Mouse (Mus musculus): Measurements from ENCODE around the gene Ube2e1. TPM values are rescaled to one million over a fixed set of nuclear protein-coding genes. Genes with fewer than 3 reads are reported as not detected.

Gene Ube2e1
- polyA plus RNA-seq, 1 experiment from 2014 or later: 79.6 TPM

- DNase-seq (ENCODE audit: low spot score) (no peak), ATAC-seq (ENCODE audit: low FRiP score) (no peak)
- H3K4me1 ChIP-seq (replicated peaks; ENCODE audit: control insufficient read depth, insufficient read depth, low read length): no peaks in the 10 kb centered on the region
- 63% methylated on average over 2 of the region's 2 CpGs for WGBS
- no peaks in the 10 kb centered on the region for H3K9me3 ChIP-seq (ENCODE audit: control insufficient read depth, low read length)
- no peak overlapping the region for H3K27ac ChIP-seq
- no peak overlapping the region for H3K9ac ChIP-seq
- no peak overlapping the region for H3K4me3 ChIP-seq (replicated peaks; ENCODE audit: low read length)
- no peaks in the 10 kb centered on the region for H3K27me3 ChIP-seq (ENCODE audit: control insufficient read depth, insufficient read depth, low read length)
- no peaks in the 10 kb centered on the region for H3K36me3 ChIP-seq (replicated peaks; ENCODE audit: control insufficient read depth, insufficient read depth)
- H3K4me2 ChIP-seq (replicated peaks): no peak overlapping the region
These were observed 24.8 kb upstream of the Ube2e1 start for GRCm38 (mm10) chr14:18356442-18356841.

GRCm38 (mm10) chr14:18355514-18356190 is 24.0 kb upstream of the Ube2e1 start:
- Histone ChIP-seq H3K9ac (no peak overlapping the region), H3K4me1 (replicated peaks; ENCODE audit: control insufficient read depth, insufficient read depth, low read length) (no peaks in the 10 kb centered on the region), H3K4me3 (replicated peaks; ENCODE audit: low read length) (no peak overlapping the region), H3K4me2 (replicated peaks) (no peak overlapping the region), H3K27me3 (ENCODE audit: control insufficient read depth, insufficient read depth, low read length) (no peaks in the 10 kb centered on the region), H3K9me3 (ENCODE audit: control insufficient read depth, low read length) (no peaks in the 10 kb centered on the region), H3K36me3 (replicated peaks; ENCODE audit: control insufficient read depth, insufficient read depth) (no peaks in the 10 kb centered on the region), H3K27ac (no peak overlapping the region)
- 85% methylated on average over 6 of the region's 6 CpGs for WGBS
- DNase-seq (ENCODE audit: low spot score): no peak
- ATAC-seq (ENCODE audit: low FRiP score): no peak

DNA sequence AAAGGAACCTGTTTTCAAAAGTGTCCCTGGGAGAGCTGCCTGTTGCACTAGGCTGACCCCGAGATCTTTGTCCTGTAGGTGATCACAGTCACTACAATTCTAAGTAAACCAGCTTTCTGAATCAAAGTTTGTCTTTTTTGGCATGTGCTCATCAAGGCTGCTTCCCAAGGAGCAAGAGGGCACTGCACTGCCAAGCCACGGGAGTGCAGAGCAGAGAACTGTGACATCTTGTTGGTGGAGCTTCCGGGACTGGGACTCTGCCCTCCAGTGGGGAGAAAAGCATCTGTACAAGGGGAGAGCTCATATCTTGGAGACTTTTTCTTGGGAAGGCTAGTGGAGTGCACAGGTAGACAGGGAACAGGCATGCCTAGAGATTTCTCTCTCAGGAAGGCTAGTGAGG is 21.9 kb upstream of the Ube2e1 start:
- Histone ChIP-seq H3K36me3 (replicated peaks; ENCODE audit: control insufficient read depth, insufficient read depth) (no peaks in the 10 kb centered on the region), H3K27me3 (ENCODE audit: control insufficient read depth, insufficient read depth, low read length) (no peaks in the 10 kb centered on the region), H3K4me3 (replicated peaks; ENCODE audit: low read length) (no peak overlapping the region), H3K9me3 (ENCODE audit: control insufficient read depth, low read length) (no peaks in the 10 kb centered on the region), H3K4me1 (replicated peaks; ENCODE audit: control insufficient read depth, insufficient read depth, low read length) (no peaks in the 10 kb centered on the region), H3K4me2 (replicated peaks) (no peak overlapping the region), H3K27ac (no peak overlapping the region), H3K9ac (no peak overlapping the region)
- DNase-seq (ENCODE audit: low spot score) (no peak), ATAC-seq (ENCODE audit: low FRiP score) (no peak)
- 57% methylated on average over 3 of the region's 3 CpGs for WGBS

GRCm38 (mm10) chr14:18352934-18353333 is 21.3 kb upstream of the Ube2e1 start:
- no peak overlapping the region for H3K27ac ChIP-seq
- 75% methylated on average over 3 of the region's 3 CpGs for WGBS
- no peaks in the 10 kb centered on the region for H3K4me1 ChIP-seq (replicated peaks; ENCODE audit: control insufficient read depth, insufficient read depth, low read length)
- H3K36me3 ChIP-seq (replicated peaks; ENCODE audit: control insufficient read depth, insufficient read depth): no peaks in the 10 kb centered on the region
- no peak overlapping the region for H3K9ac ChIP-seq
- no peaks in the 10 kb centered on the region for H3K27me3 ChIP-seq (ENCODE audit: control insufficient read depth, insufficient read depth, low read length)
- no peak overlapping the region for H3K4me3 ChIP-seq (replicated peaks; ENCODE audit: low read length)
- no peaks in the 10 kb centered on the region for H3K9me3 ChIP-seq (ENCODE audit: control insufficient read depth, low read length)
- ATAC-seq (ENCODE audit: low FRiP score) (no peak), DNase-seq (ENCODE audit: low spot score) (no peak)
- no peak overlapping the region for H3K4me2 ChIP-seq (replicated peaks)

- Histone ChIP-seq H3K9me3 (ENCODE audit: control insufficient read depth, low read length) (no peaks in the 10 kb centered on the region), H3K4me2 (replicated peaks) (no peak overlapping the region), H3K27ac (no peak overlapping the region), H3K4me1 (replicated peaks; ENCODE audit: control insufficient read depth, insufficient read depth, low read length) (no peaks in the 10 kb centered on the region), H3K36me3 (replicated peaks; ENCODE audit: control insufficient read depth, insufficient read depth) (no peaks in the 10 kb centered on the region), H3K9ac (no peak overlapping the region), H3K4me3 (replicated peaks; ENCODE audit: low read length) (no peak overlapping the region), H3K27me3 (ENCODE audit: control insufficient read depth, insufficient read depth, low read length) (no peaks in the 10 kb centered on the region)
- ATAC-seq (ENCODE audit: low FRiP score) (no peak), DNase-seq (ENCODE audit: low spot score) (no peak)
- 93% methylated on average over 1 of the region's 1 CpGs for WGBS
These were observed 19.0 kb upstream of the Ube2e1 start for GRCm38 (mm10) chr14:18350680-18351079.

- H3K9me3 ChIP-seq (ENCODE audit: control insufficient read depth, low read length): no peaks in the 10 kb centered on the region
- no peaks in the 10 kb centered on the region for H3K4me1 ChIP-seq (replicated peaks; ENCODE audit: control insufficient read depth, insufficient read depth, low read length)
- 67% methylated on average over 5 of the region's 5 CpGs for WGBS
- H3K4me2 ChIP-seq (replicated peaks): no peak overlapping the region
- H3K27ac ChIP-seq: no peak overlapping the region
- H3K9ac ChIP-seq: no peak overlapping the region
- ATAC-seq (ENCODE audit: low FRiP score) (no peak), DNase-seq (ENCODE audit: low spot score) (no peak)
- H3K36me3 ChIP-seq (replicated peaks; ENCODE audit: control insufficient read depth, insufficient read depth): no peaks in the 10 kb centered on the region
- H3K27me3 ChIP-seq (ENCODE audit: control insufficient read depth, insufficient read depth, low read length): no peaks in the 10 kb centered on the region
- H3K4me3 ChIP-seq (replicated peaks; ENCODE audit: low read length): no peak overlapping the region
These were observed 18.2 kb upstream of the Ube2e1 start for GRCm38 (mm10) chr14:18349871-18350270.

GRCm38 (mm10) chr14:18343589-18343988 is 11.9 kb upstream of the Ube2e1 start:
- H3K4me1 ChIP-seq (replicated peaks; ENCODE audit: control insufficient read depth, insufficient read depth, low read length): no peaks in the 10 kb centered on the region
- WGBS: 81% methylated on average over 4 of the region's 4 CpGs
- no peak for DNase-seq (ENCODE audit: low spot score)
- no peak overlapping the region for H3K9ac ChIP-seq
- H3K9me3 ChIP-seq (ENCODE audit: control insufficient read depth, low read length): no peaks in the 10 kb centered on the region
- no peak for ATAC-seq (ENCODE audit: low FRiP score)
- no peak overlapping the region for H3K4me3 ChIP-seq (replicated peaks; ENCODE audit: low read length)
- H3K36me3 ChIP-seq (replicated peaks; ENCODE audit: control insufficient read depth, insufficient read depth): no peaks in the 10 kb centered on the region
- no peak overlapping the region for H3K27ac ChIP-seq
- no peak overlapping the region for H3K4me2 ChIP-seq (replicated peaks)
- H3K27me3 ChIP-seq (ENCODE audit: control insufficient read depth, insufficient read depth, low read length): no peaks in the 10 kb centered on the region

- ATAC-seq (ENCODE audit: low FRiP score) (no peak), DNase-seq (ENCODE audit: low spot score) (no peak)
- no peaks in the 10 kb centered on the region for H3K9me3 ChIP-seq (ENCODE audit: control insufficient read depth, low read length)
- H3K27me3 ChIP-seq (ENCODE audit: control insufficient read depth, insufficient read depth, low read length): no peaks in the 10 kb centered on the region
- no peaks in the 10 kb centered on the region for H3K4me1 ChIP-seq (replicated peaks; ENCODE audit: control insufficient read depth, insufficient read depth, low read length)
- 80% methylated on average over 2 of the region's 2 CpGs for WGBS
- no peak overlapping the region for H3K27ac ChIP-seq
- H3K36me3 ChIP-seq (replicated peaks; ENCODE audit: control insufficient read depth, insufficient read depth): no peaks in the 10 kb centered on the region
- no peak overlapping the region for H3K4me3 ChIP-seq (replicated peaks; ENCODE audit: low read length)
- H3K9ac ChIP-seq: no peak overlapping the region
- H3K4me2 ChIP-seq (replicated peaks): no peak overlapping the region
These were observed 11.1 kb upstream of the Ube2e1 start for GRCm38 (mm10) chr14:18342749-18343148.

GRCm38 (mm10) chr14:18341088-18341487 is 9.4 kb upstream of the Ube2e1 start:
- H3K4me1 ChIP-seq (replicated peaks; ENCODE audit: control insufficient read depth, insufficient read depth, low read length): no peaks in the 10 kb centered on the region
- H3K4me2 ChIP-seq (replicated peaks): no peak overlapping the region
- no peaks in the 10 kb centered on the region for H3K9me3 ChIP-seq (ENCODE audit: control insufficient read depth, low read length)
- WGBS: 73% methylated on average over 3 of the region's 3 CpGs
- H3K4me3 ChIP-seq (replicated peaks; ENCODE audit: low read length): no peak overlapping the region
- H3K27ac ChIP-seq: no peak overlapping the region
- no peaks in the 10 kb centered on the region for H3K36me3 ChIP-seq (replicated peaks; ENCODE audit: control insufficient read depth, insufficient read depth)
- ATAC-seq (ENCODE audit: low FRiP score) (no peak), DNase-seq (ENCODE audit: low spot score) (no peak)
- no peak overlapping the region for H3K9ac ChIP-seq
- no peaks in the 10 kb centered on the region for H3K27me3 ChIP-seq (ENCODE audit: control insufficient read depth, insufficient read depth, low read length)

- no peak for ATAC-seq (ENCODE audit: low FRiP score)
- no peaks in the 10 kb centered on the region for H3K9me3 ChIP-seq (ENCODE audit: control insufficient read depth, low read length)
- H3K4me2 ChIP-seq (replicated peaks): no peak overlapping the region
- H3K36me3 ChIP-seq (replicated peaks; ENCODE audit: control insufficient read depth, insufficient read depth): no peaks in the 10 kb centered on the region
- no peak overlapping the region for H3K27ac ChIP-seq
- H3K27me3 ChIP-seq (ENCODE audit: control insufficient read depth, insufficient read depth, low read length): no peaks in the 10 kb centered on the region
- no peaks in the 10 kb centered on the region for H3K4me1 ChIP-seq (replicated peaks; ENCODE audit: control insufficient read depth, insufficient read depth, low read length)
- no peak overlapping the region for H3K4me3 ChIP-seq (replicated peaks; ENCODE audit: low read length)
- no peak overlapping the region for H3K9ac ChIP-seq
- DNase-seq (ENCODE audit: low spot score): no peak
These were observed 4.4 kb upstream of the Ube2e1 start for GRCm38 (mm10) chr14:18336106-18336505.
